Mouse (Mus musculus) urinary bladder, postnatal 10 days (tissue): Measurements from ENCODE around the gene 1500015O10Rik.

Experiments used
- DNase-seq: peaks from one replicate; pipeline ENCODE4 v3.0.0; 2022; ENCODE audit warnings: low spot score

Gene 1500015O10Rik

DNA sequence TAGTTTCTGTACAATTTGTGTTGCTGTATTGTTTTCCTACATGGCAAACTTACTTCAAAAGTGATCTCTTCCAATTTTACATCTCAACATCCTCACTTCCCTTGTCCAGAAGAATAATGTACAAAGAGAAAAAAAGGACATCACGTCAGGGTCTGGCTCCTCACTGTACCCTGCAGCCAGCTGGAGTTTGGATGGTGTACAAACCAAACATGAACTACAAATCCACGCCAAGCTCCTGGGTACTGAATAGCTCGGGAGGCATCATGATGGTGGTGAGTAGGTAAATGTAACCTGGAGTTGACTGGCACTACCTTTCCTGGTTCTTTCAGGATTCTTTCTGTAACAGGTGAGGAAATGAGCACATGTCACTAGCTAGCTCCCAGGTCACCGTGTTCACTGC, 43.7 kb downstream of the 1500015O10Rik start:
- DNase-seq, result no peak

- no peak for DNase-seq
Measured at GRCm38 (mm10) chr1:43776106-43776505, 45.7 kb downstream of the 1500015O10Rik start.

GRCm38 (mm10) chr1:43781195-43781594, 50.8 kb downstream of the 1500015O10Rik start:
- no peak for DNase-seq

GRCm38 (mm10) chr1:43781672-43782071, 51.3 kb downstream of the 1500015O10Rik start:
- no peak for DNase-seq

- DNase-seq, result no peak
Measured at GRCm38 (mm10) chr1:43782680-43783079, 52.3 kb downstream of the 1500015O10Rik start.

DNA sequence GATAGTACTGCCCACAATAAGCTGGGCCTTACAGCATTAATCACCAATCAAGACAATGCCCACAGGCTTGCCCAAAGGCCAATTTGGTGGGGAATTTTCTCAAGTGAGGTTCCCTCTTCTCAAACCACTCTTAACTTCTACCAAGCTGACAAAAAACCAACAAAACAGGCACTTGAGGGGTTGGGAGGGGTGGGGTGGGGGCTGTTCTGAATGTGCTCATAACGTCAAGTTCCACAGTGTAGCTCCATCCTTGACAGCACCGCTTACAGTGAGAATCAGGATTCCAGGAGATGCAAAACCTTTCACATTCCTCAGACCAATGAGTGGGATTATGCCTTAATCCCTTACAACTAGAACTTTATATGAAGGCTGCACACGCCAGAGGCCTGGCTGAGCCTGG, 52.8 kb downstream of the 1500015O10Rik start:
- no peak for DNase-seq

DNA sequence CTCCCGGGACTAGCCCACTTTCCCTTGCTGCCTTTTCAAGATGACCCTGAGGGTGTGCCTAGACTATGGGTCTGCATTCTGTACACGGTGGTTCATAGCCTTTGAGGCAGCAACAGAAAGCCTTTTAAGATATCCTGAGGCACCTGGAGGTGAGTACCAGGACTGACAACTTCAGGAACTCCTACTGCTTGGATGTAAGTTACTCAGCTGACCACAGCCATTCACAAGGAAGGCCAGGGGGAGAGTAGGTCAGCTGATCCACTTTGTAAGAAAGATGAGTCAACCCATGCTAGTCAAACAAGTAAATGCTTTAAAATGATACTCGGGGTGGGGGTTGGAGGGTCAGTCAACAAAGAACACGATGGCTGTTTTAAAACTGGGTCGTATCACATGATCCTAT, 54.9 kb downstream of the 1500015O10Rik start:
- no peak for DNase-seq

GRCm38 (mm10) chr1:43786711-43787110, 56.3 kb downstream of the 1500015O10Rik start:
- no peak for DNase-seq

- no peak for DNase-seq
Measured at GRCm38 (mm10) chr1:43789765-43790164, 59.4 kb downstream of the 1500015O10Rik start.
